Mouse (Mus musculus): Measurements from ENCODE around the gene Olfr1281. TPM values are rescaled to one million over a fixed set of nuclear protein-coding genes. Genes with fewer than 3 reads are reported as not detected.

Gene Olfr1281
- not detected for polyA plus RNA-seq (2017; shearing (Covaris generic))

GRCm38 (mm10) chr2:111326220-111326619, at the start of gene Olfr1281:
Gene Olfr1281, plus strand, starts transcription at chr2:111326520.

DNA sequence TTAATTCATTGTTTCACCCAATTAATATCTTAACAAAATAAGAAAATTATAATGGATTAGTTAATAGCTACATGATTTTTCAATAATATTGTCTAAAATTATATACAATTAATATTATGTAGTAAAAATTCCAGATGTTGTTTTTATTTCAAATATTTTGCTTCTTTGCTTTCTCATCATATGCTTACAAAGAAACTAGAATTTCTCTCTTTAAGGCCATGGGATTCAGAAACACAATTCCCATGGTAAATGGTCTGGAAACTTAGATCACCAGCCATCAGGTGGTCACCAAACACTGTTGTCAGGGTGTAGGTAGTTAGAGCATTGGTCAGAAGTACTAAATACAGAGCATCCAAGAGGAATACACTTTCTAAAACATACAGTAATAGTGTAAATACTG, 36.5 kb upstream of the Olfr1281 start, which contains the start of gene Olfr1278:
Gene Olfr1278 (plus strand): TSS at position 301 of the 400 bp plus-strand sequence.

GRCm38 (mm10) chr2:111300374-111300773, 25.9 kb upstream of the Olfr1281 start, which contains the start of gene Olfr1279:
Gene Olfr1279, plus strand, starts transcription at chr2:111300635.

DNA sequence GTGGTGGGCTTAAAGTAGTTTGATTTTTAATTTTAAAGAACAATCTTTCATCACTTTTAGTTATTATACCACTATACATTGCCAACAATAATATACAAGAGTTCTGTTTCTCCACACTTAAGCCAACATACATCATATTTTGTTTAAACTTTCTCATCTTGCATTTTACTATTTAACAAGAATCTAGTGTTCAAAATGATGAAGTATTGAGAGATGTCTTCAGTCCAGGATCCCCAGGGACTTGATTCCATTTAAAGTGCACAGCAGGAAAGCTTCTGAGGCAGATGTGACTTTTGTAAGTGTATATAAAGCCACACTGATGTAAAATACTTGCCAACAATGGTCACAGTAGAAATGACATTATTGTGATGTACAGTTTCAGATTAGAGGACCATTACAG, 12.6 kb upstream of the Olfr1281 start, which contains the start of gene Olfr1280:
Gene Olfr1280 (plus strand): TSS at position 301 of the 400 bp plus-strand sequence.

DNA sequence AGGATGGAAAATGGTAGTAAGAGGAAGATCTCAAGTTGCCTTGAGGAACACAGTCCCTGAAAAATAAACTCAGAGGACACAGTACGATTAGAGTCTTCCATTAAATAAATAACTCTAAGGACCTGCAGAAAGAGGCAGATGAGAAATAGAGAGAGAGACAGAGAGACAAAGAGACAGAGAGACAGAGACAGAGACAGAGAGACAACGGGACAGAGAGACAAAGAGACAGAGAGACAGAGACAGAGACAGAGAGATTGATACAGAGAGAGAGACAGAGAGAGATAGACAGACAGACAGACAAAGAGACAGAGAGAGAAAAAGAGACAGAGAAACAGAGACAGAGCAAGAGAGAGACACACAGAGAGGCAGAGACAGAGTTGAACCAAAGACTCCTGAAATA, 9.7 kb downstream of the Olfr1281 start, which contains the start of gene Olfr1282:
Gene Olfr1282 (minus strand): TSS at position 101 of the 400 bp plus-strand sequence.

GRCm38 (mm10) chr2:111366490-111366889, 40.2 kb downstream of the Olfr1281 start, which contains the start of gene Olfr1283:
Gene Olfr1283, plus strand, starts transcription at chr2:111366790.

DNA sequence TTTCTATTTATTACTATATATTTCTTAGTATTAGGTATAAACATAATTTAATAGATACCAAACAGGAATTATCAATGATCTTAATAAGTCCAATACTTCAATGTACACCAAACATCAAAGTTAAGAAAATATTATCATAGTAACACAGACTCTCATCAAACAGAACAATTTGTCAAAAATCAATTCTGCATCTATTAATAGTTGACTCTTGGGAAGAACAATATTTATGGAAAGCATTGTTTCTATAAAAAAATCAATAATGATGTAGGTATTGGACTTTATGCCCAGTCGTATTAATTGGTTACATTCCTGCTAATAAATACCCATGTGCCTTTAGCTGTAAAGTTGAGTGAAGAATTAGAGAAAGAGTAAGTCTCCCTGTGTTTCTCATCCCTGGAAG, 48.9 kb downstream of the Olfr1281 start, which contains the start of gene Olfr1284:
Gene Olfr1284 (plus strand): TSS at position 301 of the 400 bp plus-strand sequence.

Other genes with a start within 250 kb of the Olfr1281 start
- gene Gm13941, start 220.5 kb upstream of the Olfr1281 start, polyA plus RNA-seq (2017; shearing (Covaris generic)): not detected
- not detected for gene Gm15130, start 173.6 kb upstream of the Olfr1281 start, polyA plus RNA-seq (2017; shearing (Covaris generic))
- gene 4930430A15Rik, start 96.9 kb upstream of the Olfr1281 start, polyA plus RNA-seq (2017; shearing (Covaris generic)): not detected
- gene Olfr1275, start 91.2 kb upstream of the Olfr1281 start, polyA plus RNA-seq (2017; shearing (Covaris generic)): not detected
- not detected for gene Olfr1276, start 72.0 kb upstream of the Olfr1281 start, polyA plus RNA-seq (2017; shearing (Covaris generic))
- not detected for gene Olfr1277, start 52.4 kb upstream of the Olfr1281 start, polyA plus RNA-seq (2017; shearing (Covaris generic))
- not detected for gene Olfr1278, start 36.4 kb upstream of the Olfr1281 start, polyA plus RNA-seq (2017; shearing (Covaris generic))
- gene Olfr1279, start 25.9 kb upstream of the Olfr1281 start, polyA plus RNA-seq (2017; shearing (Covaris generic)): not detected
- not detected for gene Olfr1280, start 12.5 kb upstream of the Olfr1281 start, polyA plus RNA-seq (2017; shearing (Covaris generic))
- gene Olfr1282, start 9.6 kb downstream of the Olfr1281 start, polyA plus RNA-seq (2017; shearing (Covaris generic)): not detected
- not detected for gene Olfr1283, start 40.3 kb downstream of the Olfr1281 start, polyA plus RNA-seq (2017; shearing (Covaris generic))
- not detected for gene Olfr1284, start 49.0 kb downstream of the Olfr1281 start, polyA plus RNA-seq (2017; shearing (Covaris generic))
- gene Olfr1286, start 96.6 kb downstream of the Olfr1281 start, polyA plus RNA-seq (2017; shearing (Covaris generic)): not detected
- gene Olfr1287, start 122.6 kb downstream of the Olfr1281 start, polyA plus RNA-seq (2017; shearing (Covaris generic)): not detected
- gene Olfr1288, start 147.6 kb downstream of the Olfr1281 start, polyA plus RNA-seq (2017; shearing (Covaris generic)): not detected
- gene Olfr1289, start 154.3 kb downstream of the Olfr1281 start, polyA plus RNA-seq (2017; shearing (Covaris generic)): not detected
- not detected for gene Olfr1290, start 167.3 kb downstream of the Olfr1281 start, polyA plus RNA-seq (2017; shearing (Covaris generic))
- 0.10 TPM for gene Olfr1291-ps1, start 170.7 kb downstream of the Olfr1281 start, polyA plus RNA-seq (2017; shearing (Covaris generic))
- gene Olfr1293-ps, start 198.7 kb downstream of the Olfr1281 start, polyA plus RNA-seq (2017; shearing (Covaris generic)): not detected
- gene Olfr1294, start 213.8 kb downstream of the Olfr1281 start, polyA plus RNA-seq (2017; shearing (Covaris generic)): not detected
- gene Olfr1295, start 243.2 kb downstream of the Olfr1281 start, polyA plus RNA-seq (2017; shearing (Covaris generic)): not detected

All from effector memory CD4-positive, alpha-beta T cell, adult 7 months (primary cell).